Mouse (Mus musculus) urinary bladder, postnatal 4 days (tissue): ENCODE results near the gene Nr1h2.

ENCODE experiments used
- DNase-seq, 2 experiments: peaks; one replicate each; pipeline ENCODE4 v3.0.0; 2021 to 2022; ENCODE audit warnings: low spot score in 2 of 2

Gene Nr1h2

DNA sequence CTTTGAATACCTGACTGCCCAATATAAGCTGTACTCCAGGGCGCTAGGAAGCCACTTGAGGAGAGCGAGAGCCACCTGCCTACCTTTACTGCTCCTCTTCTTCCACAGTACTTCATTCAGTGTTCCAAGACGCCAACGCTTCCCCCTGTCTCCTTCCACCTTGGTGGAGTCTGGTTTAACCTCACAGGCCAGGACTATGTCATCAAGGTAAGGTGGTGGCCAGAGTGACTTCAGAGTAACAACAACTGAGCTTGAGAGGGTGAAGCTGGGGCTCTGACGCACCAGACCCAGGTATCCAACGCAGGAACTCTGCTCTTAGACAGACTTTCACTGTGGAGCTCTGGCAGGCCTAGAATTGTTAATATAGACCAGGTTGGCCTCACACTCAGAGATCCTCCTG is 31.9 kb upstream of the Nr1h2 start:
- no peak for DNase-seq

DNA sequence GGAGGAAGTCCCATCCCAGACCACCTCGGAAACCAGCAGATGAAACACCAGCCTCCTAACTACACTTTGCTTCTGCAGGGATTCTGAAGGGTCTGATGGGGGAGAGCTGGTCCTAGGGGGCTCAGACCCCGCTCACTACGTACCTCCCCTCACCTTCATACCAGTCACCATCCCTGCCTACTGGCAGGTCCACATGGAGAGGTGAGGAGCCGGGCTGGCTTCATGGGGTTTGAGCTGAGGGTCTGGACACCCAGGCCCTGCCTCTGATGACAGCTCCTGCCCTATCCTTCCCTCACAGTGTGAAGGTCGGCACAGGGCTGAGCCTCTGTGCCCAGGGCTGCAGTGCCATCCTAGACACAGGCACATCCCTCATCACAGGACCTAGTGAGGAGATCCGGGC is 31.2 kb upstream of the Nr1h2 start:
- no peak for DNase-seq

DNA sequence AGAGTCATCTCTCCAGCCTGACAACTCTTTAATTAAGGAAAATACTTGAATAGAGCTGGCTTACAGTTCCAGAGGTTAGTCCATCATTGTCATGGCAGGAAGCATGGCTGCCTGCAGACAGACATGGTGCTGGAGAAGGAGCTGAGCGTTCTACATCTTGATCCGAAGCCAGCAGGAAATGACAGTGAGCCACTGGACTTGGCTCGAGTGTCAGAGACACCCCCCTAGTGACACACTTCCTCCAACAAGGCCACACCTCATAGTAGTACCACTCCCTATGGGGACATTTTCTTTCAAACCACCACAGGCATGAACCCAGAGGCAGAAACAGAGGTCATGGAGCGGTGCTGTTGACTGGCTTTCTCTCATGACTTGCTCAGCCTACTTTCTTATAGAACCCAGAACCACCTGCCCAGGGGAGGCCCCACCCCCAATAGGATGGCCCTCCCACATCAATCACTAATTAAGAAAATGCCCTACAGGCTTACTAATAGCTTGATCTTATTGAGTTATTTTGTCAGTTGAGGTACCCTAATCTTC is 30.6 kb upstream of the Nr1h2 start:
- DNase-seq = no peak

DNA sequence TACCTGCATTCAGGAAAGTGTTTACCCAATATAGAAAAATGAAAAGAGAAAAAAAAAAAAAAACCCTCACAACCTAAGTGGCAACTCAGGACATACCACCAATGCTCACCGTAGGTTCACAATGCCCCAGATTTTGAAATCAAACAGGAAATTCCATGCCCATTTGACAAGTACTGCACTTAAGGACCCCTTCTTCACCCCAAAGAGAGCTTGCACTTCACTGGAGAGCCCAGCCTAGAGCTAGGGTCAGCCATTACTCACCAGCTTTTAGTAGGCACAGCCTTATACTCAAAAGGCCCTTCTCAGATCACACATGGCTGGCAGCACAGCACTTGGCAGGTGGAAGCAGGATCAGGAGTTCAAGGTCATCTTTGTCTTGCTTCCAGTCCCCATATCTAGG is 29.4 kb upstream of the Nr1h2 start:
- DNase-seq = no peak

DNA sequence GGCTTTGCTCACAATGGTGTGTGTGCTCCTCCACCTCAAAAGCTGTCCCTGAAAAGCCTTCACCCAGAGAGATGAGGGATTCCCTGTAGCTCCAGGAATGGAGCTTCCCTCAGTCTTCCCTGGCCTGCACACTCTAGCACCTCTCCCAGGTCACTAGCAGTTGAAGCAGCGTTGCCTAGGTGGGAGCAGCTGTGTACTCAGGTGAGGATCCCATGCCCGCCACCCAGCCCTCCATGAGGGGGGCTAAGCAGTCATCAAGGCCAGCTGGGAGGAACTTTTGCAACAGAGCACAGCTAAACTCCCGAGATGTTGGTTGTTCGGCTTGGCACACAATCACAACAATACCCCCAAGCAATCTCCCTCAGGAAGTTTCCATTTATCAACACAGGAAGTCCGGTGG is 29.0 kb upstream of the Nr1h2 start:
- DNase-seq = no peak

DNA sequence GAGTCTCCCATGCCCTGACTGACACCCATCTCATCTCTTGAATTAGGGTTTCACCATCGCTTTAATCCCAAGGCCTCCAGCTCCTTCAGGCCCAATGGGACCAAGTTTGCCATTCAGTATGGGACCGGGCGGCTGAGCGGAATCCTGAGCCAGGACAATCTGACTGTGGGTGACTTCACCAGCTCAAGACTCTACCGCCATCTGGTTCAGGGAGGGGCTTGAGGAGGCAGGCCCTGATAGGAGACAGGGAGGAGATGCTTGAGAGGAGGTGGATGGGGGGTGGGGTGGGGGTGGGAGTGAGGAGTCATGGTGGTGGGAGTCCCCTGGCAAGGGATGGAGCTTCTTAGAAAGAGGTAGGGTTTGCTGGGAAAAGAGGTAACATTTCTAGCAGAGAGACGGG is 27.9 kb upstream of the Nr1h2 start:
- no peak for DNase-seq

DNA sequence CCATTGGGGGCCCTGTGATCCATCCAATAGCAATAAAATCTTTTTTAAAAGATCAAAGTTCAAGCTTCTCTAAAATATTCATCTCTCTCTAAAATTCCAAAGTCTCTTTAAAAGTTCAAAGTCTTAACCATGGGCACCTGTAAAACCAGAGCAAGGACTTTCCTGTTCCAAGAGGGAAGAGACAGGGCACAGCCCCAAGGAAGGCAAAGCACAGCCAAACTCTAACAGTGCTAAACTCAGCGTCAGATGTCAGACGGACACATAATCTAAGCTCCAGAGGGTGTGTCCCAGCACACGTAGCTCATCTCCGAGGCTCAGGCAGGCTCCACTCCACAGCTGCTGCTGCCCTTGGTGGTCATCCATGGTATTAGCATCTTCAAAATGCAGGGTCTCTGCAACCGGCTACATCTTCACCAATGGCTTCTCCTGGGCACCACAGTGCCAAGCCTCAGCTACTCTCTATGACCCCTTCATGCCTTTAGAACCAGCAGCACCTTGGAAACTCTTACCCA is 22.6 kb upstream of the Nr1h2 start:
- peak in 1 of 2 experiments; percentile 43 for DNase-seq

DNA sequence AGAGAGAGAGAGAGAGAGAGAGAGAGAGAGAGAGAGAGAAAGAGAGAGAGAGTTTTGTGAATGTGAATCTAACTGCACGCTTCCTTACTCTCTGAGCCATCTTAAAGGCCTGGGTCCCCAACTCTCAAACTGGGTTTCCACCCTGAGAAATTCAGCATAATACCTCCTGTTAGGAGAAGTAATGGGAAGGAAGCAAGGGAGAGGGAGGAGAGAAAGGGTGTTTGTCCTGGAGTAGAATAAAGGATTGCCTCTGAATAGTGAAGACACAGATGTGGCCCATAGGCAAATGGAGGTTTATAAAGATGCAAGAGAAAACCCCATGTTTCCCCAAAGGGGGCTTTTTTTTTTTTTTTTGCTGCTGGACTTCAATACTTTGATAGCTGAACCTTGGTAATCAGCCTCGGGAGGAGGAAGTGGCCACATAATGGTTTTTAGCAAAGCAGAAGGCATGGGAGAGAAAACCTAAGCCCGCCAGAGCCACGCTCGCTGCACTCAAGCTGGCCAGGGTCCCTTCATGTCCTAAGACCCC is 19.3 kb upstream of the Nr1h2 start:
- no peak for DNase-seq

DNA sequence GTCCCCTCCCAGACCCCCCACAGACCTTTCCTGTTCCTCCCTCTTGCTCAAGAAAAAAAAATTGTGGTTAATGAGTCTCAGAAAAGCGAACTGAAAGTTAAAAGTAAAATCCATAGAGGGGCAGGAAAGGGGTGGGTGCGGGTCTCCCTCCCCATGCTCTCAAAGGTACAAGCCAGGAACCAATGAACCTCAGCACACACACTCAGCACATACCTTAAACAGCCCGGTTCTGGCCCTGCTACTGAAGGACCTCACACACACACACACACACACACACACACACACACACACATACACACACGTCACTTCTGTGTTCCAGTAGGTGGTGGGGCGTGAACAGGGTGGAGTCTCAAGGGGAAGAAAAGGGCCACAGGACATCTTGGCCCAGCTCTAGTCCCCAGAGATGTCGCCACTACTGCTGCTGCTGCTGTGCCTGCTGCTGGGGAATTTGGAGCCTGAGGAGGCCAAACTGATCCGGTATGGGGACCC is 18.5 kb upstream of the Nr1h2 start, which contains the start of gene Napsa:
Napsa (plus strand) TSS at position 168 of the 489 bp plus-strand sequence.
- DNase-seq = peak in 1 of 2 experiments; percentile 39

DNA sequence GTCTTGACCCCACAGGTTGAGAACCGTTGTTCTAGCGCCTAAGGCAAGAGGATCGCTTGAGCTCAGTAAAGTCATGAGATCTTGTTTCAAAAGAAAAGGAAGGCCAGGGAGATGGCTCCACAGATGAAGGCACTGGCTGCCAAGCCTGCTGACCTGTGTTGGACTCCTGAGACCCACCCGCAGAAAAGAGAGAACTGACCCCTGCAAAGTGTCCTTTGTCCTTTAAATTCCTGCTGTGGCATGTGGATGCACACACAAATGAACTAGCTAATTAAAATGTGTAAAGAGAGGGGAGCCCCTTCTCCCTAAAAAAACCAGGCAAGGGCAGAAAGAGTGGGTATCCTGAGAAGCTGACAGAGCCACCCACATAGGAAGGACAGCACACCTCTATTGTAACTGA is 18.1 kb upstream of the Nr1h2 start:
- no peak for DNase-seq

DNA sequence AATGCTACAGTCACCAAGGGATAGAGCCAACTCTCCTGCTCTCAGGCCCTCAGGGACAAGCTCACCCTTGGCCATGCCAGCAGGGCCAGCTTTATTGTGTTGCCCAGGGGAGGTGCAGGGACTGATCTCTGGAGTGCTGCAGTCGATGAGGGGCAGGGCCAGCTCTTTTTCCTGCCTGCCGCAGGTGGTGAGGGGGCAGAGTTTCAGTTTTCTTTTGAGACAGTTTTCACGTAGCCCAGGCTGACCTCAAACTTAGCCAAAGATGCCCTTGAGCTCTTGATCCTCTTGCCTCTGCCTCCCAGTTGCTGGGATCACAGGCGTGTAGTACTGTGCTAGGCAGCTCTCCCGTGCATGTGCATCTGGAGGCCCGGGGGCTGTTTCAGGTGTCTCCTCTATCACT is 17.2 kb upstream of the Nr1h2 start:
- peak in 1 of 2 experiments; percentile 49 for DNase-seq

DNA sequence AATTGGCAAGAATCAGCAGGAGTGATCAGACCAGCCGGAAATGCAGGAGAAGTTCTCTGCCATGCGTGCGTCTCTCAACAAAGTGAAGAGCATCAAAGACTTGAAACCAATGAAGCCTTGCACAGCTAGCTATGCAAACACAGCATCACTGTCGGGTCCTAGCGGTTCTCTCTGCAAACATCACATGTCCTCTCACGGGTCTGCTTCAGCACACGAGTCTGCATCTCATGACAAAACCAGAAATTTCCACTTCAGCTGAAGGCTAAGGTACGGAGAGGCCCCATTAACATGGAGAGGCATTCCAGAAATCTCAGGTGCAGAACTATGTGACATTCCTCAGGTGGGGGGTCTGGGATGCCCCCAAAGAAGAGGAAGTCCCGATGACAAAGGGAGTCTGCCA is 15.1 kb upstream of the Nr1h2 start:
- DNase-seq = no peak

DNA sequence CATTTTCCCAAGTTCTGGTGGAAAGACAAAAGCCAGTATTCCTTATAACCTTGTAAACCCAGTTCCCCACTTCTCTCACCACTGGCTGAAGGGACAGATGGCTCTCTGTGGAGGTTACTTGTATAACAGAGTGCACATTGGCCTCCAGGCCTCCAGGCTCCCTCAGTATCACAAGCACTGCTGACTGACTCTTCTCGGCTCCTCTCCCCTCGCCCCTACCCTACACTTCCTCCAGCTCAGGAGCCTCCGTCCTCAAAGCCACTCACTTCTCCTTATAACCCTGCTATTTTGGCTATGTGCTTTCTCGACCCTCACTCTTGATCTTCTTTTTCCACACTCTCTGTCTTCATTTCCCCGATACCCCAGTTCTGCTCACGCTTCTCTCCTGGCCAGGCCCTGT is 11.7 kb upstream of the Nr1h2 start:
- no peak for DNase-seq

DNA sequence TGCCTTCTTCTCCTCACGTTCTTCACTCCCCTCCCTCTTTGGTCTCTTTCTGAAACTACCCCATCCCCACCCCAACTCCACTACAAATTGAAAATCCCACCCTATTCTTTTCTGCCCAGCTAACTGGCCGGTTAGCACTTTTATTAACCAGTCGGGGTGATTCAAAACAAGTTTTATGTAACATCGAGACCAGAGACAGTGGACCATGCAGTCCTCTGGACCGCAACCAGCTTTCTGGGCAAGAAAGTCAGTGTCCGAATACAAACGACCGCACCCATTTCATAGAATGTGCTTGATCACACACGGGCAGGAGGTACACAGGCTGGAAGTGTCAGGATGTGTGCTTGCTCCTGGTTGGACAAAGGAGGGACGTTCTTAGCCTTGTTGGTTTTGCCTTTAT is 10.7 kb upstream of the Nr1h2 start:
- DNase-seq = no peak

DNA sequence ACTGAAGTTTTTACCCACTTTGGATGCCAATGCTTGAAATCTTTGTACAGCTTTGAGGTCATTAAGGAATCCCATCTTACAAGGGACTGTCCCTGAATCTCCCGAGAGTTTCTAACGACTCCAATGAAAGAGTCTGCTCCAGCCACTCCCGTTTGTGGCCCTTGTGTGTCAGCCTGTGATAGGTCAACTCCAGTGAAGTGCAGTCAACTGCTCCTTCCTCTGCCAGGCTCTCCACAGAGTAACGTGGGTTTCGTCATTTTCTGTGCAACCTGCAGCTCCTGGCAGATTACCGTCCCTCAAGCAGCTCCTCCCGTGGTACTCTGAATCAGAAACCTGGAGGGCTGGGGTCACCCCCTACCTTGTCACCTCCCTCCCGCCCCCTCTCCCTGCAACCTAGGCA is 9.5 kb upstream of the Nr1h2 start:
- DNase-seq = no peak

DNA sequence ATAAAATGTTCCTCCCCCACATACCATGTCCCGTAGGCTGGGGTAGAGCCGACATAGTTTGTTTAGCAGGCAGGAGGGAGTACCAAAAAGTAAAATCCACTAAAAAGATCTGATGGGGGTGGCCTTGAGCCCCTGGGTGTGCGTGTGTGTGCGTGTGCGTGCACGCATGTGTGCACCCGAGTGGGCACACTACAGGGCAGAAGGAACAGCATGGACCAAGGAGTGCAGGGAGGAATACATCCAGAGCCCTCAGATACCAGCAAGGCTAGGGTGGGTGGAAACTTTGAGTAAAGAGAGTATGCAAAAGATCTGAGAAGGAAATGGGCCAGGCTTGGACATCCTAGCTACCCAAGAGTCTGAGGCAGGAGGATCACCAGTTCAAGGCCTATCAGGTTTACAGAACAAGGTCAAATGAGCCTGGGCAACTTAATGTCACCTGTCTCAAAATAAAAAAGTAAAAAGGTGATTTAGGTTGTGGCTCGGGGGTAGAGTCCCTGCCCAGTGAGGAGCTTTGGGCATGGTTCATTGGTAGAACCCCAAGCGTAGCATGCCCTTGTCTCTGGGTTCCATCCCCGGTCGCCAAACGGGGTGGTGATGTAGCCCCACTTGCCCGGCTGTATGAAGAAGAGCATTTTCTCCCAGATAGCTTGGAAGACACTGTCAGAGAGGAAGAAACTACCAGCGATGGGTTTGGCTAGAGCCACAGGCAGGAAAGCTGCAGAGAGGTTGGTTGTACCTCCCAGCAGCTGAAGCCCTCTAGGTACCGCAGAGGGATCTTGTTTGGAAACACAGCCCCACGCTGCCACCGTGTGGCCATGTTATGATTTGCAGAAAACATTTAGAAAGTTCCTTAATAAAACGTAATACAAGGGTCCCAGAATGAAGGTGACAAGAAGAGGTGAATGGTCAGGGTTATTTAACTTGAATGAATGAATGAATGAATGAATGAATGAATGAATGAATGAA is 7.0 kb upstream of the Nr1h2 start:
- peak; percentile 43 to 84 for DNase-seq

DNA sequence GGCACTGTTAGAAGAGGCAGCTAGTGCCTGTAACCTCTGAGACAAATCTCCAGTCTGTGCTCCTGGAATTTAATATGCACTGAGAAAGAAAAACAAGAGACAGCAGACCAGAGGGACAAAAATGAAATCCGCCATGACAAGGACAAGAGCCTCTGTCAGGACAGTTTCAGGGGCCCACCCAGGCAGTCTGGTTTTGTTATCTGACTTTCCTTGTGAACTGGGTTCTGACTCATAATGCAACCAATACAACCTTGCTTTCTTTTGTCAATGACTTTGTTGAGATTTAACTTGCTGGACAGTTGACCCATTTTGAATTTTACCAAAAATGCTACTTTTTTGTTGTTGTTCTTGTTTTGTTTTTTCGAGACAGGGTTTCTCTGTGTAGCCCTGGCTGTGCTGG is 3.9 kb upstream of the Nr1h2 start:
- DNase-seq = no peak

DNA sequence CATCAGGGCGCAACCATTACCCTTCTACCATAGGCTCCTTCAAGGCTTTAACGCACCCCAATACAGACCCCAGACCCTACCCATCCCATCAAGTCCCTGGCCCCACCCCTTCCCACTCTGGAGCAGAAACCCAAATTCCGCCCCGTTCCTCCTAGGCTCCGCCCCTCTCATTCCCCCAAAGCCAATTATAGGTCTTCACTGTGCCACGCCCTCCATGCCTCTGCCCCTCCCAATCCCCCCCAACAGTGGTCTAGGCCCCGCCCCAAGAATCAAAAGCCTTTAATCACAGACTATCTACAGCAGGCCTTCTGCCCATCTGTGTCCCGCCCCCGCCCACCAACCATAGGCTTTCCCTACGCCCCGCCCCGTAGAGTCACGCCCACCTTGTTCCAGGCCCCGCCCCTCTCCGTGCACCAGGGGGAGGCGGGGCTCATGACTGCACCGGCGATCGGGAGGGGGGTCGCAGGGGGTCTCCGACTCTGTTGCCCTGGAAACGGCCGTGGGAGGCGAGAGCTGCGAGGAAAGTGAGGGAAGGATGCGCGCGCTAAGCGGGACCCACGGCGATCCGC is 471 bp downstream of the Nr1h2 start:
- DNase-seq = peak; percentile 78 to 89

DNA sequence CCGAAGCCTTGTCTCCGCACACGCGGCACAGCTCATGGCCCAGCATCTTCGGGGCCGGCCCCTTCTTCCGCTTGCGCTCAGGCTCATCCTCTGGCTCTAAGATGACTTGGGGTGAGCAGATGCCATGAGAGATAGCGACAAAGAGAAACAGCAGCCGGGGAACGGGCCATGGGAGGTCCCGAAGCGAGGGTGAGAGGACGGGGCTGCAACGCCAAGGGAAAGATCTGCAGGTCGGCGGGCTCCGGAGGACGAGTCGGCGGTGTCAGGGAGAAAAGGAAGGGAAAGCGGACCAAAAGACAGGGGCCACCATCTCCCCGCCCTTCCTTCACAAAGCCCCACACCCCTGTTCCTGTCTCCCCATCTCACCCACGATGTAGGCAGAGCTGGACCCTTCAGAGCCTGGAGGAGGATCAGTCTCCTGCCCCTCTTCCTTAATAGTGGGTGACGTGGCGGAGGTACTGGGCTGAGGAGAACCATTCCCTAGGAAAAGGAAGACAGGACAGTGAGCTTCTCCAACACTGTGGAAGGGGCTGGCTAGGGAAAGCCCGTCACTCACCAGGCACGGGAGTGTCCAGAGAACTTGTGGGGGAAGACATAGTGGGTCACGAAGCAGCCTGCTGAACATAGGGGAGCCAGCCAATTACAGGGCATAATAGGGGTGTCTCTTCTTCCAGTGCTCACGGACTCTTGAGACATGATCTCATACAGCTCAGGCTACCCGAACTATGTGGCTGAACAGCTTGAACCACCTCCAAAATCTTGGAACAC is 1.4 kb downstream of the Nr1h2 start:
- DNase-seq = peak in 1 of 2 experiments; percentile 57

DNA sequence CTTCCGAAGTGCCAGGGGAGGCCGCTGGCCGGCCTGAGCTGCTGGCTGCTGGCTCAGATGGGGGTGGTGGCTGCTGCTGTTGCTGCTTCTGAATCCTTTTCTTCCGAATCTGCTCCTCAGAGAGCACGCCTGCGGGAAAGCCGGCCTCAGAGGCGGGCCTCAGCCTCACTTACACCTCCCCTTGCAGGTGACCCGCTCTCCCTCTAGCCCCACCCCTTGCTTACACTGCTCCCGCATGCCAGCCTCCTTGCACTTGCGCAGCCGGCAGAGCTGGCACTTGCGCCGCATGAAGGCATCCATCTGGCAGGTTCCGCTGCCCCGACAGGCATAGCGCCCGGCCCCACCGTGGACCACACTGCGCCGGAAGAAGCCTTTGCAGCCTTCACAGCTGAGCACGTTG is 2.0 kb downstream of the Nr1h2 start:
- no peak for DNase-seq

DNA sequence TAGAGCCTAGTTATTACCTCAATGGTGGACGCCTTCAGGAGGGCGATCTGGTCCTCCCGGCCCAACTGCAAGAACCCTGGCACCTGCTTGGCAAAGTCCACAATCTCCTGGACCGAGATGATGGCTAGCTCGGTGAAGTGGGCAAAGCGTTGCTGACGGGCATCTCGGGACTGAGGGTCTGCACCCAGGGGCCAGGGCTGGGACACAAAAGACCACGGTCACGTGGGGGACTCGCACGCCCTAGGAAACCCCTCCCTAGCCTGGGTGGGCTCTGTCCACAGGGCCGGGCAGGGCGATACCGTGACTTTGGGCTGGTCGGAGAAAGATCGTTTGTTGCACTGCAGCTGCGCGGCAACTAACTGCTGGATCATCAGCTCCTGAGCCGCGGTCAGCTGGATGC is 2.5 kb downstream of the Nr1h2 start:
- DNase-seq = peak in 1 of 2 experiments; percentile 57

DNA sequence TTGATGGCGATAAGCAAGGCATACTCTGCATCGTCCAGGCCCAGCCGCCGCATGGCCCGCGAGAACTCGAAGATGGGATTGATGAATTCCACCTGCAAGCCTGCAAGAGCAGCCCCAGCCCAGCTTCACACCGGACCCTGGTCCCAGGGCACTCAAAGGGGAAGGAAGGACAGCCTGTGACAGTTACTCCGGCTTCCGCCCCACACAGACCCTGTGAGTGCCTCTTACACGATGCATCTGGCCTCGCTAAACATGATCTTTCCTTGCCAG is 3.4 kb downstream of the Nr1h2 start:
- peak in 1 of 2 experiments; percentile 58 for DNase-seq
